Mouse (Mus musculus): ENCODE measurements at regions not wholly inside any gene's neighbourhood (a gene's known extent, or its start where the extent isn't known, plus 50 kb on each side); places are given as distances from the start of the nearest gene placed in this dataset.

DNA sequence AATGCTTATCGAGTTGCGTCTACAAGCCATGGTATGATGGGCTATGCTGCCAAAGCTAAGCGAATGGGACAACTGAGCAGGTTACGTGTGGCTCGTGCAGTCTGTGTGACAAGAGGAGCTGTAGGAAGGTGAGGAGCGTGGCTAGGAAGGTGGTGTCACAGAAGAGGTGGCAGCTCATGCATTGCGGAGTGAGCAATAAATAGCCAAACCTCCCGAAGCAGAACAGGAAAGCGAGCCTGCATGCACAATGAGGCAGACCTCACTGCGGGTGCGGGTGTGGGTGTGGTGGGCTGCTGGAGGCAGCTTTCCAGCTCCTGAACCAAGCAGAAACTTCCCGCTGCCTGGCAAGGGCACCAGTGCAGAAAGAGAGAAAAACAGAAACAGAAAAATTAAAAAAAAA lies 181.5 kb downstream of the CK137956 start:
- DNase-seq (ENCODE audit: low read depth, low spot score) = no peak
- Histone ChIP-seq H3K9ac (ENCODE audit: insufficient read depth, low read depth, low read length, poor library complexity, severe bottlenecking) (no peak overlapping the region), H3K4me1 (ENCODE audit: control insufficient read depth in 2 of 2, insufficient read depth in 2 of 2, low read length in 2 of 2, poor library complexity in 1 of 2) (no peaks in the 10 kb centered on the region), H3K27ac (ENCODE audit: insufficient read depth, low read depth, low read length, poor library complexity, severe bottlenecking) (no peak overlapping the region), H3K9me3 (ENCODE audit: control insufficient read depth, insufficient read depth, low read depth, low read length) (no peaks in the 10 kb centered on the region), H3K36me3 (ENCODE audit: control insufficient read depth, insufficient read depth, low read length, poor library complexity, severe bottlenecking) (no peaks in the 10 kb centered on the region), H3K4me3 (ENCODE audit: insufficient read depth in 1 of 2, low read depth in 1 of 2, low read length in 2 of 2, poor library complexity in 1 of 2, severe bottlenecking in 1 of 2) (no peak overlapping the region)
- TF ChIP-seq HCFC1 (IDR thresholded peaks at IDR 0.05; ENCODE audit: borderline replicate concordance, insufficient read depth, low read length) = no peak
- no peak for TF ChIP-seq ZNF384 (IDR thresholded peaks at IDR 0.05; ENCODE audit: low read depth, low read length)
- TF ChIP-seq ZC3H11A (IDR thresholded peaks at IDR 0.05; ENCODE audit: borderline replicate concordance, low read depth, low read length) = no peak
- TF ChIP-seq CHD2 (IDR thresholded peaks at IDR 0.05; ENCODE audit: low read depth, low read length) = no peak
- TF ChIP-seq MAFK (IDR thresholded peaks at IDR 0.05; ENCODE audit: insufficient read depth, low read depth, low read length) = no peak
- in situ Hi-C loops (cut with MboI; ENCODE audit: low sequenced_read_pairs in 2 of 2, unreplicated experiment in 2 of 2) = no loop called here

DNA sequence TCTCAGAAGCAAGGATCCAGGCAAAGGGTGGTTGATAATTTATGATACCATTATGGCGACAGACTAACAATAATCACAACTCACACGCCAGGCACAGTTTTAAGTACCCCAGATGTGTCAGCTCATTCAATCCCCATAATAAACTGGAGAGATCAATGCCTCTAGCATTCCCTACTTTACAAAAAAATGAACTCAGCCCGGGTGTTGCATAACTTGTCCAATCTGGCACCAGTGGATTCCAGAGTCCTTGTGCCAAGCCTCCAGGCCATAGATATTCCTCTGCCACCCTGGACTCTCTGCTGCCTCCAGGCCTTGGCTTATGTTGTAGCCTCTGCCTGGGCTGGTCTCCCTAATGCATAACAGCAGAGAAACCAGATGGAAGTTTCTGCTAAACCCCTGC lies 185.0 kb downstream of the CK137956 start:
- Histone ChIP-seq H3K9ac (ENCODE audit: insufficient read depth, low read depth, low read length, poor library complexity, severe bottlenecking) (no peak overlapping the region), H3K9me3 (ENCODE audit: control insufficient read depth, insufficient read depth, low read depth, low read length) (no peaks in the 10 kb centered on the region), H3K4me3 (ENCODE audit: insufficient read depth in 1 of 2, low read depth in 1 of 2, low read length in 2 of 2, poor library complexity in 1 of 2, severe bottlenecking in 1 of 2) (no peak overlapping the region), H3K27ac (ENCODE audit: insufficient read depth, low read depth, low read length, poor library complexity, severe bottlenecking) (no peak overlapping the region), H3K36me3 (ENCODE audit: control insufficient read depth, insufficient read depth, low read length, poor library complexity, severe bottlenecking) (no peaks in the 10 kb centered on the region), H3K4me1 (ENCODE audit: control insufficient read depth in 2 of 2, insufficient read depth in 2 of 2, low read length in 2 of 2, poor library complexity in 1 of 2) (peaks cover 0 to 16% of the 10 kb centered on the region in 2 experiments; a peak in 2 of 4 replicates)
- no peak for DNase-seq (ENCODE audit: low read depth, low spot score)
- TF ChIP-seq CHD2 (IDR thresholded peaks at IDR 0.05; ENCODE audit: low read depth, low read length) (no peak), HCFC1 (IDR thresholded peaks at IDR 0.05; ENCODE audit: borderline replicate concordance, insufficient read depth, low read length) (no peak), ZC3H11A (IDR thresholded peaks at IDR 0.05; ENCODE audit: borderline replicate concordance, low read depth, low read length) (no peak), ZNF384 (IDR thresholded peaks at IDR 0.05; ENCODE audit: low read depth, low read length) (no peak), MAFK (IDR thresholded peaks at IDR 0.05; ENCODE audit: insufficient read depth, low read depth, low read length) (no peak)
- in situ Hi-C loops (cut with MboI; ENCODE audit: low sequenced_read_pairs in 2 of 2, unreplicated experiment in 2 of 2) = no loop called here

DNA sequence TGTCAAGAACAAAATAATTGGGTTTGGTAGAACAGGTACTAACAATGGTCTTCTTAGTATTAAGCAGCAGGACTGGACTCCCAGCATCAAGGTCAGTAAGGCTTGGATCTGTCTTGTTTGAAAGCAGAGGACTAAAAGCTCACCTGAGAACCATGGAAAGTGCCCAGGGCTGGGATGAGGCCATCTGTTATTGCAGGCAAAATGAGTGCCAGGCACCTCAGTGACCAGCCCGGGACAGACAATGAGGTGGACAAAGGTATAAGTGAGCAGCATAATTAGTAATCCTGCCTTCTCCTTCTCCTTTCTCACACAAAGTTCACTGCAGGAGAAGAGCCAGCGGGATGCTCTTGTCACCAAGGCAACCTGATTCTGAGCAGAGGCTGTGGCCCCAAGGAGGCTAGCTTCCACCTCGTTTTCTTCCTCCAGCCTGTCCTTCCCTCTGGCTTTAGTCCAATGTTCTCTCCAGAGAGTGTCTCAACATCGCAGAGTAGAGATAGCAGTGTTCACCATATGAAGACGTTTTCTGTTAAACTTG lies 198.7 kb downstream of the CK137956 start:
- H3K4me1 ChIP-seq (ENCODE audit: control insufficient read depth in 2 of 2, insufficient read depth in 2 of 2, low read length in 2 of 2, poor library complexity in 1 of 2) = no peaks in the 10 kb centered on the region
- no peak overlapping the region for H3K9ac ChIP-seq (ENCODE audit: insufficient read depth, low read depth, low read length, poor library complexity, severe bottlenecking)
- no peak overlapping the region for H3K4me3 ChIP-seq (ENCODE audit: insufficient read depth in 1 of 2, low read depth in 1 of 2, low read length in 2 of 2, poor library complexity in 1 of 2, severe bottlenecking in 1 of 2)
- no peak for DNase-seq (ENCODE audit: low read depth, low spot score)
- no peaks in the 10 kb centered on the region for H3K36me3 ChIP-seq (ENCODE audit: control insufficient read depth, insufficient read depth, low read length, poor library complexity, severe bottlenecking)
- in situ Hi-C loops (cut with MboI; ENCODE audit: low sequenced_read_pairs in 2 of 2, unreplicated experiment in 2 of 2) = no loop called here
- no peak overlapping the region for H3K27ac ChIP-seq (ENCODE audit: insufficient read depth, low read depth, low read length, poor library complexity, severe bottlenecking)
- no peaks in the 10 kb centered on the region for H3K9me3 ChIP-seq (ENCODE audit: control insufficient read depth, insufficient read depth, low read depth, low read length)
- no peak for TF ChIP-seq CHD2 (IDR thresholded peaks at IDR 0.05; ENCODE audit: low read depth, low read length)
- no peak for TF ChIP-seq ZC3H11A (IDR thresholded peaks at IDR 0.05; ENCODE audit: borderline replicate concordance, low read depth, low read length)
- TF ChIP-seq MAFK (IDR thresholded peaks at IDR 0.05; ENCODE audit: insufficient read depth, low read depth, low read length) = no peak
- TF ChIP-seq HCFC1 (IDR thresholded peaks at IDR 0.05; ENCODE audit: borderline replicate concordance, insufficient read depth, low read length) = no peak
- TF ChIP-seq ZNF384 (IDR thresholded peaks at IDR 0.05; ENCODE audit: low read depth, low read length) = no peak

DNA sequence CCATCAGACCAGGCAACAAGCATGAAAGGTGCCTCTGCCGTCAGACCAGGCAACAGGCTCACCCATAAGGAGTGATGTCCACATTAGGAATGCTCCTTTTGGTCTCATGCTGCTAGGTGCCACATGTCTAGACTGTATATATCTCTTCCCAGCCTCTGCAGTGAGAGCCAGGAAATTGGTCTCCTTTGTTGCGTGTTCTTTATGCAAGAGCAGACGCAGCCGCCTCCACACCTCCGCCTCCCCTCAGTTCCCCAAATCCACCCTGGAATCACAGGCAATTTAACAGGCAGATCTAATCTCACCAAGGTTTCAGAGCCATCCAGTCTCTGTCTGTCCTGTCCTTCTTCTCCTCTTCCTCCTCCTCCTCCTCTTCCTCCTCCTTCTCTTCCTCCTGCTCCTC lies 207.0 kb downstream of the CK137956 start:
- no peak overlapping the region for H3K27ac ChIP-seq (ENCODE audit: insufficient read depth, low read depth, low read length, poor library complexity, severe bottlenecking)
- H3K4me1 ChIP-seq (ENCODE audit: control insufficient read depth in 2 of 2, insufficient read depth in 2 of 2, low read length in 2 of 2, poor library complexity in 1 of 2) = no peaks in the 10 kb centered on the region
- TF ChIP-seq MAFK (IDR thresholded peaks at IDR 0.05; ENCODE audit: insufficient read depth, low read depth, low read length) (no peak), ZNF384 (IDR thresholded peaks at IDR 0.05; ENCODE audit: low read depth, low read length) (no peak), CHD2 (IDR thresholded peaks at IDR 0.05; ENCODE audit: low read depth, low read length) (no peak), HCFC1 (IDR thresholded peaks at IDR 0.05; ENCODE audit: borderline replicate concordance, insufficient read depth, low read length) (no peak), ZC3H11A (IDR thresholded peaks at IDR 0.05; ENCODE audit: borderline replicate concordance, low read depth, low read length) (no peak)
- H3K9me3 ChIP-seq (ENCODE audit: control insufficient read depth, insufficient read depth, low read depth, low read length) = no peaks in the 10 kb centered on the region
- H3K4me3 ChIP-seq (ENCODE audit: insufficient read depth in 1 of 2, low read depth in 1 of 2, low read length in 2 of 2, poor library complexity in 1 of 2, severe bottlenecking in 1 of 2) = no peak overlapping the region
- no peak overlapping the region for H3K9ac ChIP-seq (ENCODE audit: insufficient read depth, low read depth, low read length, poor library complexity, severe bottlenecking)
- DNase-seq (ENCODE audit: low read depth, low spot score) = no peak
- in situ Hi-C loops (cut with MboI; ENCODE audit: low sequenced_read_pairs in 2 of 2, unreplicated experiment in 2 of 2) = no loop called here
- no peaks in the 10 kb centered on the region for H3K36me3 ChIP-seq (ENCODE audit: control insufficient read depth, insufficient read depth, low read length, poor library complexity, severe bottlenecking)

DNA sequence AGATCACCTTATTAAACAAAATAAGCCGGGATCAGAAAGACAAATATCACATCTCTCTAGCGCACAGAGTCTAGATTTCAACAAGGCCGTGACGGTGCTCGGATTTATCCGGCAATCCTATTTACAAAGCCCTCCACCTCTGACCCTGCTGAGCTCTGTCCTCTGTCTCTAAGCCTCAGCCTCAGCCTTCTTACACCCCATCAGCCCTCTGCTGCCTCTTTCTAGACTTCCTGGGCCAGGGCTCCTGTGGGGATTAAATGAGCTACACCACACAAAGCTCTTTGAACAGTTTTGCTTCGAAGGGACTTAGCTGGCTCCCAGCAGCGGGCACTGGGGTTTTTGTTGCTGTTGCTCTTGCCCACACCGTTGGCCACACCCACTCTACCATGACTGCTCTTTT lies 211.8 kb downstream of the CK137956 start:
- in situ Hi-C loops (cut with MboI; ENCODE audit: low sequenced_read_pairs in 2 of 2, unreplicated experiment in 2 of 2) = no loop called here
- DNase-seq (ENCODE audit: low read depth, low spot score) = no peak
- Histone ChIP-seq H3K27ac (ENCODE audit: insufficient read depth, low read depth, low read length, poor library complexity, severe bottlenecking) (no peak overlapping the region), H3K9ac (ENCODE audit: insufficient read depth, low read depth, low read length, poor library complexity, severe bottlenecking) (no peak overlapping the region), H3K9me3 (ENCODE audit: control insufficient read depth, insufficient read depth, low read depth, low read length) (no peaks in the 10 kb centered on the region), H3K36me3 (ENCODE audit: control insufficient read depth, insufficient read depth, low read length, poor library complexity, severe bottlenecking) (no peaks in the 10 kb centered on the region), H3K4me3 (ENCODE audit: insufficient read depth in 1 of 2, low read depth in 1 of 2, low read length in 2 of 2, poor library complexity in 1 of 2, severe bottlenecking in 1 of 2) (no peak overlapping the region), H3K4me1 (ENCODE audit: control insufficient read depth in 2 of 2, insufficient read depth in 2 of 2, low read length in 2 of 2, poor library complexity in 1 of 2) (no peaks in the 10 kb centered on the region)
- TF ChIP-seq HCFC1 (IDR thresholded peaks at IDR 0.05; ENCODE audit: borderline replicate concordance, insufficient read depth, low read length) (no peak), CHD2 (IDR thresholded peaks at IDR 0.05; ENCODE audit: low read depth, low read length) (no peak), ZNF384 (IDR thresholded peaks at IDR 0.05; ENCODE audit: low read depth, low read length) (no peak), MAFK (IDR thresholded peaks at IDR 0.05; ENCODE audit: insufficient read depth, low read depth, low read length) (no peak), ZC3H11A (IDR thresholded peaks at IDR 0.05; ENCODE audit: borderline replicate concordance, low read depth, low read length) (no peak)
